Mouse (Mus musculus): ENCODE data around the gene Zfp276.

DNA sequence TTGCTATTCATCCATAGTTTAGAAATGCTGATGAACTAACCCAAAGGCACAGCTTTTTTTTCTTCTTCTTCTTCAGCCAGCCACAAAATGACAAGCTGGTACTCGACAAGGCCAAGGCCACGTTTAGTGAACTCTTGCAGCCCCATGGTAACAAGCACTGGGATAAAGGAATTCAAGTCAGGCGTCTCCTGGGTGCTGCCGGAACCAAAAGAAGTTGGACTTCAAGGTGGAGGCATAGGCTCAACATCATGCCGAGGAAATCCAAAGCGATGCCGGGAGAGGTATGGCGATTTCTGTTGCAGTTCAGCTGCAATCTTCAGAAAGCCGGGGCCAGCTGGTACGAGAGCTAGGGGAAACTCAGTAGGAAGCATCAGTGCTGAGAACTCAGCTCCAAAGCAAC is 14.6 kb upstream of the Zfp276 start:
- TF ChIP-seq CTCF (IDR thresholded peaks at IDR 0.05; ENCODE audit: low read depth, low read length) (no peak), POLR2A (IDR thresholded peaks at IDR 0.05; ENCODE audit: extremely low read depth, insufficient read depth, low read length) (no peak)
